Mouse (Mus musculus) kidney, adult 11 months (tissue): ENCODE measurements at regions not wholly inside any gene's neighbourhood (a gene's known extent, or its start where the extent isn't known, plus 50 kb on each side); places are given as distances from the start of the nearest gene placed in this dataset.

ENCODE experiments used
- DNase-seq: peaks from one replicate; pipeline ENCODE4 v3.0.0; 2022

DNA sequence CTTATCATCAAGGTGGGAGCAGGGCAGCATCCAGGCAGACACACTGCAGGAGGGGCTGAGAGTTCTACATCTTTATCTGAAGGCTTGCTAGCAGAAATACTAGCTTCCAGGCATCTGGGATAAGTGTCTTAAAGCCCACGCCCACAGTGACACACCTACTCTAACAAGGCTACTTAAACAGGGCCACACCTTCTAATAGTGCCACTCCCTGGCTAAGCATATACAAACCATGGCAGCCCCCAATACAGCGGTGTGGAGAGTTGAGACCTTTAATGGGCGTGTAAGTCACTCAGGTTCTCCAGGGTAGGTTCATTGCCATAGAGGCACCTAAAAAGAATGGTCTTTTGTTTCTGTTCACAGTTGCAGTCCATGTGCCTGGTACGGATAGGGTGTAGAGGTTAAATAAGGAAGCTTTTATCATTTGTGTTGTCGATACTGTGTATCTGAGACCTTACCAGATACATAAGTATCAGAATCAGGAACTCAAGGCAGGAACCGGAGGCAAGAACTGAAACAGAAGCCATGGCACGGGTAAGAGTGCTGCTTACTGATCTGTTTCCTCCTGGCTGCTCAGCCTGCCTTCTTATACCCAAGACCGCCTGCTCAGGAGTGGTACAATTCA, 69.0 kb upstream of the Atrnl1 start:
- DNase-seq: no peak

DNA sequence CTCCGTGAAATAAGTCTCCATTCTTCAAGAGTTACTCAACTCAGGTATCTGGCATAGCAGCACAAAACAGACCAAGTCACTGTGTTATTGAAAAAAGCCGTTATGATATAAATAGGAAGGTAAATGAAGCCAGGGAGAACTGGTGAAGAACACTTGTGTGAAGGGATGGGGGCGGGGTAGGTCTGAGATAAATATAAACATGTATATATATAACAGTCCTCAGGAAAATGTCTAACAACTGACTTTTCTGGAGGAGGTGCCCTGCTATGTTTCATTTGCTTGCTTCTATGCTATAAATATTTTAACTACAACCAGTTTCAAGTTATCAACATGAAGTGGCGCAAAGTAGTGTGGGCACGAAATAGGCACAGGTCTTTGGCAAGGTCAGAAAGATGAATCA, 68.3 kb upstream of the Atrnl1 start:
- DNase-seq: no peak

DNA sequence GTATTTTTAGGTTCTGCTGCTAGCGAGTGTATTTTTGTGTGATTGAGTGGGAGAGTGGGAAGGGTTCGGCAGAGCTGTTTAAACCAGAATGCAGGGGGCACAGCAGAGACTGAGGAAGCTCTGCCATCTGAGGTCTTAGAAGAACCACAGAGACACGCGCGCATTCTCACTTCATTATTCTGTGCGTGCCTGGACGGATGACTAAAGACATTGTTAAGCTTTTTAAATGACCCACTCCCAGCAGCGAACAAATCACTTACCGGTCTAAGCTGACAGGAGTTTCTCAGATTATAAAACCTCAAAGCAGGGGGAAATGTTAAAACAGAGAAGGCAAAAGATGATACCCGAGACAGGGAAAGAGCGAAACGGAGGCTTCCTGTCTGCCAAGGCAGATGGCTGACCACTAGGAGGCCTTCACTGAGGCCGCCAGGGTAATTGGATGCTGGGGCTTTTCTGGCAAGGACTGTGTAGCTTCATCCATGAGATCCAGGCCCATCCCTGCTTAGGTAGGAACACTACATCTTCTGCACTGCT, 67.1 kb upstream of the Atrnl1 start:
- DNase-seq: no peak

DNA sequence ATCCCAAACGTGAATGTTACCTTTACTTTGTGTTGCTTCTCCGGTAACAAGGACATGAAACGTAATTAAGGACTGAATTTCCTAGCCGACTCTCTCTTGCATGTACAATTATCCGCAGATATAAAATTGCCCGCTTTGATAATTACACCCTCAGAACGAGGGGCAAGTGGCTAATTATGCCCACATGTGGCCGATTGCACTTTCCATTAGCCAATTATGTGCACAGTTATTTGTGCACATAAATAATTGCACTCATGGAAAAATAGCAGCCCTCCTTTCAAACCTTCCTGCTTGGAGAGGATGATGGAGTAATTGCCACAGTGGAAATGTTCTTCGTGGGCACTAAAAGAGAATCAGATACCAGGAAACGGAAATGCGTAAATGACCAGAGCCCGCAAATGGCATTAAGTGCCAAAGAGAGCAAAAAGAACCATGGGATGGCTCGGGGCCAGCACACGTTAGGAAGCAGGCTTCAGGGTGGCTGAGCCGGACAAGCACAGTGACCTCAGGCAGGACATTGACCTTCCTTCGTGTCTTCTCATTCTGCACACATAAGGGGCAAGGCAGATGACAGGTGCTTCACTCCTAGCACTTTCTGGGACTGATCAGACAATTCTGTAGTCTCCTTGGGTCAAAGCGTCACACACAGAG, 66.5 kb upstream of the Atrnl1 start:
- DNase-seq: no peak

DNA sequence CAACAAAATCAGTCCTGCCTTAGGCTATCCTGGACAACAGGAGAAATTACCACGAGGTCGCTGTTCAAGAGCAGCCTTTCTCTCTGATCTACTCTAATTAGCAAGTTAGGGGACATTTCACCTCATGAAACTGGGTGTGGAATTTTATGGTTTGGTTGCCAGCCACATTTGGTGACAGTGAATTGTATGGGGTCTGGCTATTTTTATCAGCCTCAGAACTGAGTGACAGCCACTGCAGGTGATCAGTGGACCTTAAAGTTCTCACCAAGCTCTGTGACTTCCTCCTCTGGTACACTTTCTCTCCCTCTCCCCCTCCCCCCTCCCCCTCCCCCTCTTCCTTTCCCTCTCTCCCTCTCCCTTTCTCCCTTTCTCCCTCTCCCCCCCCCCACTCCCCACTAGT, 65.8 kb upstream of the Atrnl1 start:
- DNase-seq: no peak

DNA sequence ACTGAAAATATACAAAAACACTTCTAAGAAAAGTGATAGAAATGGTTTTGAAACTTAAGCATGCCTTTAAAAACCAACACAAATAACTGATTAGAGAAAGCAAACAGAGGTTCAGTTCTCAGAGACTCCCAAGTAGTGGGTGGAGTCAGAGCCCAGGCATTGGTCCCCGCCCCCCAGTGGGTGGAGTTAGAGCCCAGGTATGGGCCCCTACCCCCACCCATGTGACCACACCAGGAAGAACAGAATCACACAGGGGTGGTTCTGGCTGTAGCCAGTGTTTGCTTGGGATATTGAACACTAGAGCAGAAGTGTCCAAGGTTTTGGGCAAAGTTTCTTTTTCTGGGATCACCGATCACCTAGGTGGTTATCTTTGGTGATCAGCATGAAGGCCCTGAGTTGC, 64.8 kb upstream of the Atrnl1 start:
- no peak for DNase-seq

DNA sequence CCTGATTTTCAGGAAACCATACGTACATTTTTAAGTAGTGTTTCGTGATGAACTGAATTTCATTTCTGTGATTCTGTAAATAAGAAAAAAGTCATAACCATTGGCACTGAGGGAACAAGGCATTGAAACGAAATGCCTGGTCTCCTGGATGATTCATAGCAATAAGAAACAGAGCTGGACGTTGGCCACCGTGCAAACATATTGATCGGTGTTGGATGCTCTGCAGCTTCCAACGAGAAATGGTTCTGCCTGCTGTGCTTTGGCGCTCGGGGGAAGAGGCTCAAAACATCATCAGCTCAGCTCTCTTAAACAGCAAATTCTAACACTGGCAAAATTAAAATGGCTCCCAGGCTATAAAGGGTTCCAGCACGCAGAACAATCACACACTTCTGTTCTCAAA, 64.3 kb upstream of the Atrnl1 start:
- no peak for DNase-seq

DNA sequence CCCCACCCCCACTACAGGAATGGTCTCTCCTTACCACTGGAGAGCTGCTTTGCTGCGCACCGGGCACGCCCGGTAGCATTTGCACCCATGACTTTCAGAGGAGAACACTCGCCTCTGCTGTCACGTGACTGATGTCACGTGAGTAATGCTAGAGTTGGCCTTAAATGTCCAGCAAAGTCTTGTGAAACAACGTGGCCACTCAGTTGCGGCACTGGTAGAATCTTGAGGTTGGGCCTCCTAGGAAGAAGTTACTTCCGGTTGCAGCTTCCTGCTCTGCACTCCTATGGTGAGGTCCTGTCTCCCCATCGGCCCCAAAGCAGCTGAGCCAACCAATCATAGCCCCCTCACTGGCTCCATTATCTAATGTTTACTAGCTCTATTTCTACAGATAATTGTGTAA, 62.7 kb upstream of the Atrnl1 start:
- no peak for DNase-seq

DNA sequence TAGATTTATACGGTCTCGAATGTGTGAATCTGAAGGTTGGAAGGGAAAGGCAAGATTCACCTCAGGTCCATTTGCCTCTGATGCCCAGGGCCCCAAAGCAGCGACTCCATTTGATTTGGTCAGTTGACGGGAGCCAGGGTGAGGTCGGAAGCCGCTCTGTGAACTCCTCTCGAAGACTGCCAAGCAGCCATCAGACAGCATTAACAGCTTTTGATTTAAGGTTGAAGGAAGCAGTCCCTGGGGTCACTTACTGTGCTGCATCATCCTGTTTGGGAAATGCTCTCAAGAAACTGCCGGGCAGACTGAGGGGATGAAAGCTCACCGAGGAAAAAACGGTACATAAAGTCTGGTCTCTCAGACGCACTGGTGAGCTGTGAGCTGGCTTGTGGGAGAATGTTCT, 62.2 kb upstream of the Atrnl1 start:
- DNase-seq: no peak

DNA sequence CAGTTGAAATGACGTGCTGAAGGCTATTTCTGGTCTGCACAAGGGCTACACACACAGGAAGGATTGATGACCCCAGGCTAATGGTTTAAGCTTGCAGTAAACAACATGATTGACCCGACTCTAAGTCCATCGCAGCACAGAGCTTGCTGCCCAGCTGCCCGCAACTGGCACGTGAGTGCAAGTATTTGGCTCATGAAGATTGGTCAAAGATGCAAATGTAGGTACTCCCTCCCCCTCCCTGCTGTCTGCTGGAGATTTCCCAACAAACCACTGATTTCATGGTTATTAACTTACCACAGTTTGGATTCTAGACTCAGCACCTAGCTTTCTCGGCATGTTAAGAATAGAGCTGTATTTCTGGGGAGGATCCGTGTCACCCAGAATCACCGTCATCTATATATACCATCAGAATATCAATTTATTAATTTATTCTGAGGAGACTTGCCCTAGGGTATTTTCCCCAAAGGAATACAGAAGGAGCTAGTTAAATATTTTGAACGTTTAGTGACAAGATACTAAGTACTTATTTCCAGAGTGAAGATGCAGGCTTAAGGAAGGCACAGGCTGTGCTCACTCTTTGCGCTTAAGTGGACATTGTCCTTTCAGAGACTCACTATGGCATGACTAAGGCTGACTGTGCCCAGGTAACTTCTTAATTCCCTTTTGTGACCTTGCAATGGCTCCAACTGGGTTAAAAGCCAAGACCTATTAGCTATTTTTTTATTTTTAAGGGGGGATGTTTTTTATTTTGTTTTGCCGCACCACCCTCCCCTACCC, 57.7 kb upstream of the Atrnl1 start:
- DNase-seq: peak; percentile 84

DNA sequence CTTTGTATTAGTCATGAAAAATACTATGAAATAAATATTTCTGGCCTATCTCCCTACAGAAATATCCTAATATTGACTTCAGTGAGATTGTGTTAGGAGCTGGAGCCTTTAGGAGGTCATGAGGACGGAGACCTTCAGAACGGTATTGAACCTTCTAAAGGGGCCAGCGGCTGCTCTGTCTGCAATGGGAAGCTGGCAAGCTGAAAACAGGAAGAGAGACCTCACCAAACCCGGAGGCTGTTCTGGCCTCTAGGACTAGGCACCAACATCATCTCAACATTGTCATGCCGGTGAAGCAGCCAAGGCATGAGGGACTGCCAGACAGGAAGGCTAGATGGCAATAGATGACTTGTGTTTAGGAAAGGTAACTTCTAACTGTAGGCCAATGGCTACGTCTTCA, 56.7 kb upstream of the Atrnl1 start:
- DNase-seq: no peak

DNA sequence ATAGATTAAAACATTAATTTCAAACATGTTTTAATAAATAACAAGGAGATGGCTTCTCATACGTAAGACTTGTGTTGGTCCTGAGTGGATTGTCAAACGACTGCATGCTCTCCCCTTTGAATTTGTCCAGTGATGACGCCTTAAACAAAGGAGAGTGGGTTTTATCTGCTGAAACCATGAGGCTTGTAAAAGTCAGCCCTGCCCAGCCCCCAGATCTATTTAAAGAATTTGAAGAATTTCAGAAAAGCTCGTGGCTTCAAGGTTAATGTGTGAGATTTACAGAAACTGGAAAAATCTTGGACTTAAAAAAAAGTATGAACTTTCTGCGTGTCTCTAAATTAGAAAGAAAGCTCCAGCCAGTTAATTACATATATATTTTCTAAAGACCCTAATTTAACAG, 55.5 kb upstream of the Atrnl1 start:
- DNase-seq: no peak

DNA sequence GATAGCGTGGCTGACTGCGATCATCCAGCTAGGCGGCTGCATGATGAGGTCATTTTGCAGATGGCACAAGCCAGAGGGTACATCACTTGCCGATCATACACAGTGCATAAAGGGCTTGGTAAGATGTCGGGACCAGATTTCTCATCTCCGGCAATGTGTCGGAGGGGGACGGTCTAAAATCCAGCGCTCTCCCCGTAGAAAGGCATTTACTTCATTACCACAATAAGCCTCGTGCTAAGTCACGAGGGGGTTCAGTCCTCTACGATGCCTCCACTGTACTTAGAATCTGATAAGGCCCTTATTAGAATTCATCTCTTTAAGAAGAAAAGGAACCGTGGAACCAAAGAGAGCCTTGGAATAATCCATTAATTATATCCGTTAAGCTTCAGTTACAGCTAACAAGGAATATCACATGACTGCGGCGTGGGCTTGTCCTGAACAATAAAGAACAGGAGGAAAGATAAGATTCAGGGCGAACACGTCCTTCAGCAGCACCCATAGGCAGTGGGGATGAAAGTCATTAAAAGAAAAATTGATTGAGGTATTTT, 52.3 kb upstream of the Atrnl1 start:
- DNase-seq: no peak

DNA sequence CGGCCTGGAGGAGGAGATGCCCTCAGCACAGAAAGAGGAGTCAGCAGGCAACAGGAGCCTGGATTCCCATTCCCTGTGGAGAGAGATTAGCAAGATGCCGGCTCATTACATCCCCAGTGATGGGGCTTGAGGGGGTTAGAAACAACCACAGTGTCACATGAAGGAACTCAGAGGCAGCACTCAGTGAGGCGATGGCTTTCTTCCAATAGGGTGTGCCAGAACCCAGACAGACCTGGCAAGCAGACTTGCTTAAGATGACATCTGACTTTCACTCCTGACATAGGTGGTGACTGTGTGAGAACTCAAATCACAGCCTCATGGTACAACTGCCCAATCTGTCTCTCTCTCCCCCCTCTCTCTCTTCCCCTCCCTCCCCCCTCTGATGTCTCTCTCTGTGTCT, 50.1 kb upstream of the Atrnl1 start:
- DNase-seq: no peak
